ENCODE assay signal across 25 mouse cellular contexts in the genomic region with DNA sequence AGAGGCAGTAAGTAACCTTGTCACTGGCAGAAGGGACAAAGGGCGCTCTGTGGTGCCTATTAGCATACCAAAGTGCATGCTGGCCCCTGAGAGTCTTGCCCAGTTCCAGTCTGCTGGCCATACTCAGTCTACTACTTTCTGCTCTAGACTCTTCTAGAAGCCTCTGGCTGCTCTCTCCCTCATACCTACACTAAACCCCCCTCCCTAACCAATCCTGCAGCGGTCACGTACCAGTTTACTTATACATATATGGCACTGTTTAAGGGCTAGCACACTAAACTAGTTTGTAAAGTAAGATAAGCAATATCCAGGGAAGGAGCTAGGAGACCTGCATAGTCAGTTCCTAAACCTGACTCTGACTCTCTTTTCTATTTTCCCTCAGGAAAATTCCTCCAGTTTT. TPM values are rescaled to one million over a fixed set of nuclear protein-coding genes. Genes with fewer than 3 reads are reported as not detected.
DNase-seq lines count a peak whose midpoint lies in the region; ATAC-seq lines count a peak whose summit lies in the region.
"Had no signal": no experiment of that assay in that cellular context is flagged by ENCODE, and none has a peak within 500 bp of the region (broad histone marks: within the 10 kb centered on the region; RNA-seq: fewer than 3 reads in every experiment).

No protein-coding gene starts in this region.

- 88% methylated on average over 3 of the region's 3 CpGs for WGBS in kidney, embryonic 16.5 days
- WGBS in midbrain, embryonic 11.5 days, result 75% methylated on average over 3 of the region's 3 CpGs
- 71% methylated on average over 3 of the region's 3 CpGs for WGBS in midbrain, embryonic 15.5 days

- H3K9me3 ChIP-seq in kidney, embryonic 16.5 days (ENCODE audit: low read length), result no peaks in the 10 kb centered on the region
- no peaks in the 10 kb centered on the region for H3K9me3 ChIP-seq in midbrain, embryonic 11.5 days (ENCODE audit: control insufficient read depth, low read length)
- no peaks in the 10 kb centered on the region for H3K9me3 ChIP-seq in midbrain, embryonic 15.5 days
- H3K9me3 ChIP-seq: embryonic facial prominence, embryonic 12.5 days; embryonic facial prominence, embryonic 15.5 days; heart, embryonic 10.5 days; heart, embryonic 13.5 days; hindbrain, embryonic 12.5 days; hindbrain, embryonic 15.5 days had no signal

- no peaks in the 10 kb centered on the region for H3K4me1 ChIP-seq in kidney, embryonic 16.5 days (ENCODE audit: insufficient read depth, low read length)
- no peaks in the 10 kb centered on the region for H3K4me1 ChIP-seq in midbrain, embryonic 11.5 days (ENCODE audit: control insufficient read depth, insufficient read depth, low read length)
- no peaks in the 10 kb centered on the region for H3K4me1 ChIP-seq in midbrain, embryonic 15.5 days
- H3K4me1 ChIP-seq: embryonic facial prominence, embryonic 15.5 days; heart, embryonic 10.5 days; hindbrain, embryonic 12.5 days; hindbrain, embryonic 15.5 days had no signal

- no peak for ATAC-seq in kidney, embryonic 16.5 days (ENCODE audit: low FRiP score, low TSS enrichment)
- ATAC-seq in midbrain, embryonic 11.5 days (ENCODE audit: low FRiP score), result no peak
- ATAC-seq in midbrain, embryonic 15.5 days (replicated peaks), result no peak
- ATAC-seq: CD4-positive, CD25-positive, alpha-beta regulatory T cell, adult 4 months; forebrain, embryonic 14.5 days had no signal

- peak; percentile 7 for DNase-seq in kidney, adult 18-20 months
- peak; percentile 76 for DNase-seq in midbrain, embryonic 11.5 days (ENCODE audit: low spot score, missing footprints)
- peak; percentile 9 to 48 for DNase-seq in kidney, postnatal 25 days
- DNase-seq in urinary bladder, postnatal 36 days (ENCODE audit: low spot score in 2 of 2), result no peak
- DNase-seq: adrenal gland, adult 2 months; adrenal gland, postnatal 14 days; cerebellum, adult 11 months; cerebellum, adult 2 months; cerebellum, adult 9-11 months; cerebellum, postnatal 25 days; gastrocnemius, postnatal 25 days; heart, adult 2 months had no signal

- no peak overlapping the region for H3K27ac ChIP-seq in kidney, embryonic 16.5 days (ENCODE audit: low read length)
- H3K27ac ChIP-seq in midbrain, embryonic 11.5 days (ENCODE audit: low read depth, low read length), result no peak overlapping the region
- H3K27ac ChIP-seq in midbrain, embryonic 15.5 days, result no peak overlapping the region
- H3K27ac ChIP-seq: embryonic facial prominence, embryonic 12.5 days; embryonic facial prominence, embryonic 15.5 days; heart, adult 2 months; heart, embryonic 10.5 days; hindbrain, embryonic 12.5 days; hindbrain, embryonic 15.5 days had no signal

- no peaks in the 10 kb centered on the region for H3K27me3 ChIP-seq in kidney, embryonic 16.5 days (ENCODE audit: insufficient read depth, low read length)
- H3K27me3 ChIP-seq in midbrain, embryonic 11.5 days (ENCODE audit: control insufficient read depth, insufficient read depth, low read length), result no peaks in the 10 kb centered on the region
- no peaks in the 10 kb centered on the region for H3K27me3 ChIP-seq in midbrain, embryonic 15.5 days (replicated peaks)
- H3K27me3 ChIP-seq: embryonic facial prominence, embryonic 12.5 days; embryonic facial prominence, embryonic 15.5 days; heart, embryonic 13.5 days; hindbrain, embryonic 12.5 days; hindbrain, embryonic 15.5 days had no signal

- H3K36me3 ChIP-seq in kidney, embryonic 16.5 days (ENCODE audit: insufficient read depth, low read length), result no peaks in the 10 kb centered on the region
- no peaks in the 10 kb centered on the region for H3K36me3 ChIP-seq in midbrain, embryonic 11.5 days (ENCODE audit: control insufficient read depth, insufficient read depth, low read length)
- no peaks in the 10 kb centered on the region for H3K36me3 ChIP-seq in midbrain, embryonic 15.5 days (replicated peaks)
- H3K36me3 ChIP-seq: embryonic facial prominence, embryonic 12.5 days; hindbrain, embryonic 12.5 days; hindbrain, embryonic 15.5 days had no signal

- no peak overlapping the region for H3K9ac ChIP-seq in kidney, embryonic 16.5 days (replicated peaks; ENCODE audit: low read length)
- no peak overlapping the region for H3K9ac ChIP-seq in midbrain, embryonic 11.5 days (ENCODE audit: low read length)
- H3K9ac ChIP-seq in midbrain, embryonic 15.5 days, result no peak overlapping the region
- H3K9ac ChIP-seq: embryonic facial prominence, embryonic 12.5 days; embryonic facial prominence, embryonic 15.5 days; heart, embryonic 13.5 days; hindbrain, embryonic 12.5 days; hindbrain, embryonic 15.5 days had no signal

- H3K4me3 ChIP-seq in kidney, embryonic 16.5 days (ENCODE audit: low read length), result no peak overlapping the region
- H3K4me3 ChIP-seq in midbrain, embryonic 11.5 days (ENCODE audit: low read depth, low read length), result no peak overlapping the region
- no peak overlapping the region for H3K4me3 ChIP-seq in midbrain, embryonic 15.5 days
- H3K4me3 ChIP-seq: embryonic facial prominence, embryonic 12.5 days; embryonic facial prominence, embryonic 15.5 days; heart, adult 2 months; heart, embryonic 10.5 days; heart, embryonic 13.5 days; hindbrain, embryonic 12.5 days; hindbrain, embryonic 15.5 days had no signal

- H3K4me2 ChIP-seq in kidney, embryonic 16.5 days (replicated peaks; ENCODE audit: low read depth, low read length), result no peak overlapping the region
- no peak overlapping the region for H3K4me2 ChIP-seq in midbrain, embryonic 11.5 days
- no peak overlapping the region for H3K4me2 ChIP-seq in midbrain, embryonic 15.5 days
- H3K4me2 ChIP-seq: embryonic facial prominence, embryonic 12.5 days; embryonic facial prominence, embryonic 15.5 days; heart, embryonic 13.5 days; hindbrain, embryonic 12.5 days; hindbrain, embryonic 15.5 days had no signal

RNA-seq across cellular contexts. Expression of a gene that starts 34.5 kb away (rescaled TPM):
- 1.6 and 1.9 TPM in 2 replicates for polyA plus RNA-seq in kidney, embryonic 16.5 days (2015; fragmentation: Nextera tagmentation; extraction: Ambion mirVana)
- not detected in 2 replicates for polyA plus RNA-seq in midbrain, embryonic 11.5 days (2014; fragmentation: Nextera tagmentation; extraction: Ambion mirVana)
- 0.09 and 0.14 TPM in 2 replicates for polyA plus RNA-seq in midbrain, embryonic 15.5 days (2015; fragmentation: Nextera tagmentation; extraction: Ambion mirVana)
- polyA plus RNA-seq: C2C12; CD4-positive, CD25-positive, alpha-beta regulatory T cell, adult 4 months; cerebellum, adult 2 months; forebrain, embryonic 11.5 days; gonadal fat pad, adult 2 months; heart, adult 2 months; hindbrain, embryonic 15.5 days had no signal

RNA-seq across cellular contexts. Expression of a gene that starts 40.2 kb away (rescaled TPM):
- 25.7 and 29.2 TPM in 2 replicates for polyA plus RNA-seq in kidney, embryonic 16.5 days (2015; fragmentation: Nextera tagmentation; extraction: Ambion mirVana)
- polyA plus RNA-seq in midbrain, embryonic 11.5 days (2014; fragmentation: Nextera tagmentation; extraction: Ambion mirVana), result 28.1 and 30.8 TPM in 2 replicates
- polyA plus RNA-seq in midbrain, embryonic 15.5 days (2015; fragmentation: Nextera tagmentation; extraction: Ambion mirVana), result 23.5 and 25.7 TPM in 2 replicates

Comparison
In these comparisons a context has a peak if more than half of its experiments do, and no peak if none do; other contexts are left out.
1. DNase-seq: peak in kidney, adult 18-20 months (single experiment), midbrain, embryonic 11.5 days (single experiment) and kidney, postnatal 25 days (2 of 2); none in urinary bladder, postnatal 36 days (0 of 2).